Comparison of ENCODE assay signal across 27 mouse cellular contexts in genomic region chr6:93923351-93923750, GRCm38 (mm10).
DNase-seq lines count a peak whose midpoint lies in the region; ATAC-seq and TF ChIP-seq lines count a peak whose summit lies in the region.
"Had no signal": no experiment of that assay in that cellular context is flagged by ENCODE, and none has a peak within 500 bp of the region (broad histone marks: within the 10 kb centered on the region; RNA-seq: fewer than 3 reads in every experiment).

No protein-coding gene starts in this region.

- DNase-seq in embryo, embryonic 10.5 days (ENCODE audit: low spot score): peak; percentile 5
- no peak for DNase-seq in embryo, embryonic 10 days (ENCODE audit: low spot score)
- DNase-seq in hindbrain, postnatal 0 days (ENCODE audit: low spot score): no peak
- peak; percentile 20 for DNase-seq in Muller cell, postnatal 12 days (ENCODE audit: inconsistent ontology term)
- peak; percentile 15 for DNase-seq in midbrain, embryonic 14.5 days
- no peak for DNase-seq in frontal cortex, postnatal 36 days (ENCODE audit: low spot score in 2 of 2)
- DNase-seq: adrenal gland, adult 8-10 months; cerebellum, adult 18-20 months; cerebellum, postnatal 25 days; gastrocnemius, adult 2 months; heart, postnatal 4 days; kidney, adult 2 months; kidney, postnatal 10 days; lung, postnatal 36 days; thymus, postnatal 25 days had no signal

- TF ChIP-seq CTCF in hindbrain, postnatal 0 days (IDR thresholded peaks at IDR 0.05; ENCODE audit: low read depth): no peak

- H3K27me3 ChIP-seq in hindbrain, embryonic 13.5 days: no peaks in the 10 kb centered on the region
- no peaks in the 10 kb centered on the region for H3K27me3 ChIP-seq in hindbrain, postnatal 0 days (ENCODE audit: insufficient read depth, low read length)
- no peaks in the 10 kb centered on the region for H3K27me3 ChIP-seq in midbrain, embryonic 14.5 days (ENCODE audit: control insufficient read depth, insufficient read depth, low read length)
- H3K27me3 ChIP-seq: embryonic facial prominence, embryonic 15.5 days; heart, embryonic 15.5 days; limb, embryonic 15.5 days; liver, embryonic 15.5 days; lung, embryonic 15.5 days; megakaryocyte, embryonic 14.5 days; neural tube, embryonic 12.5 days; Patski had no signal

- no peak overlapping the region for H3K4me2 ChIP-seq in hindbrain, embryonic 13.5 days
- H3K4me2 ChIP-seq in hindbrain, postnatal 0 days (ENCODE audit: low read depth, low read length): no peak overlapping the region
- H3K4me2 ChIP-seq in midbrain, embryonic 14.5 days (ENCODE audit: low read length): no peak overlapping the region
- H3K4me2 ChIP-seq: embryonic facial prominence, embryonic 15.5 days; heart, embryonic 15.5 days; limb, embryonic 15.5 days; liver, embryonic 15.5 days; lung, embryonic 15.5 days; neural tube, embryonic 12.5 days had no signal

- H3K9me3 ChIP-seq in hindbrain, embryonic 13.5 days: no peaks in the 10 kb centered on the region
- no peaks in the 10 kb centered on the region for H3K9me3 ChIP-seq in hindbrain, postnatal 0 days (ENCODE audit: low read length)
- H3K9me3 ChIP-seq in midbrain, embryonic 14.5 days (ENCODE audit: control insufficient read depth, low read length): no peaks in the 10 kb centered on the region
- H3K9me3 ChIP-seq: embryonic facial prominence, embryonic 15.5 days; heart, embryonic 15.5 days; limb, embryonic 15.5 days; liver, embryonic 15.5 days; lung, embryonic 15.5 days; neural tube, embryonic 12.5 days had no signal

- H3K36me3 ChIP-seq in hindbrain, embryonic 13.5 days: no peaks in the 10 kb centered on the region
- no peaks in the 10 kb centered on the region for H3K36me3 ChIP-seq in hindbrain, postnatal 0 days (ENCODE audit: insufficient read depth, low read length)
- H3K36me3 ChIP-seq in midbrain, embryonic 14.5 days (ENCODE audit: control insufficient read depth, insufficient read depth, low read length): no peaks in the 10 kb centered on the region
- H3K36me3 ChIP-seq: embryonic facial prominence, embryonic 15.5 days; heart, embryonic 15.5 days; limb, embryonic 15.5 days; liver, embryonic 15.5 days; lung, embryonic 15.5 days; neural tube, embryonic 12.5 days had no signal

- 0 out of 2 replicates have a peak overlapping the region, but pooled peaks have one; percentile 13 for H3K27ac ChIP-seq in hindbrain, embryonic 13.5 days
- H3K27ac ChIP-seq in hindbrain, postnatal 0 days: no peak overlapping the region
- 0 out of 2 replicates have a peak overlapping the region, but pooled peaks have one; percentile 50 for H3K27ac ChIP-seq in midbrain, embryonic 14.5 days (replicated peaks; ENCODE audit: low read depth, low read length)
- H3K27ac ChIP-seq: embryonic facial prominence, embryonic 15.5 days; gastrocnemius, adult 2 months; heart, embryonic 15.5 days; left cerebral cortex, adult 2 months; limb, embryonic 15.5 days; liver, embryonic 15.5 days; lung, embryonic 15.5 days; neural tube, embryonic 12.5 days had no signal

- peaks cover 7% of the 10 kb centered on the region for H3K4me1 ChIP-seq in hindbrain, embryonic 13.5 days (replicated peaks)
- no peaks in the 10 kb centered on the region for H3K4me1 ChIP-seq in hindbrain, postnatal 0 days (ENCODE audit: insufficient read depth, low read length)
- no peaks in the 10 kb centered on the region; the same call in 1 of the 2 replicates for H3K4me1 ChIP-seq in midbrain, embryonic 14.5 days (ENCODE audit: control insufficient read depth, insufficient read depth, low read length)
- H3K4me1 ChIP-seq: liver, embryonic 15.5 days; lung, embryonic 15.5 days; megakaryocyte, embryonic 14.5 days had no signal

- H3K4me3 ChIP-seq in hindbrain, embryonic 13.5 days: no peak overlapping the region
- no peak overlapping the region for H3K4me3 ChIP-seq in hindbrain, postnatal 0 days (ENCODE audit: low read length)
- no peak overlapping the region for H3K4me3 ChIP-seq in midbrain, embryonic 14.5 days (replicated peaks; ENCODE audit: low read depth, low read length)
- H3K4me3 ChIP-seq: embryonic facial prominence, embryonic 15.5 days; gastrocnemius, adult 2 months; heart, embryonic 15.5 days; left cerebral cortex, adult 2 months; limb, embryonic 15.5 days; liver, embryonic 15.5 days; lung, embryonic 15.5 days; megakaryocyte, embryonic 14.5 days; neural tube, embryonic 12.5 days had no signal

- H3K9ac ChIP-seq in hindbrain, embryonic 13.5 days: no peak overlapping the region
- H3K9ac ChIP-seq in hindbrain, postnatal 0 days (replicated peaks; ENCODE audit: low read length): no peak overlapping the region
- H3K9ac ChIP-seq in midbrain, embryonic 14.5 days (replicated peaks; ENCODE audit: low read length): no peak overlapping the region
- H3K9ac ChIP-seq: embryonic facial prominence, embryonic 15.5 days; heart, embryonic 15.5 days; limb, embryonic 15.5 days; liver, embryonic 15.5 days; lung, embryonic 15.5 days; neural tube, embryonic 12.5 days had no signal

- ATAC-seq in hindbrain, embryonic 13.5 days (ENCODE audit: low FRiP score): no peak
- no peak for ATAC-seq in hindbrain, postnatal 0 days
- no peak for ATAC-seq in midbrain, embryonic 14.5 days (ENCODE audit: low FRiP score, low TSS enrichment)
- ATAC-seq: activated CD4-positive, CD25-positive, alpha-beta regulatory T cell, adult 4 months; inflammation-experienced regulatory T-cells, adult 6 months had no signal

- 33% methylated on average over 5 of the region's 5 CpGs for WGBS in hindbrain, embryonic 13.5 days
- WGBS in hindbrain, postnatal 0 days: 51% methylated on average over 5 of the region's 5 CpGs
- WGBS in midbrain, embryonic 14.5 days: 26% methylated on average over 5 of the region's 5 CpGs

Comparison
In these comparisons a context has a peak if more than half of its experiments do, and no peak if none do; other contexts are left out.
1. DNase-seq: peak in embryo, embryonic 10.5 days (single experiment), Muller cell, postnatal 12 days (single experiment) and midbrain, embryonic 14.5 days (single experiment); none in embryo, embryonic 10 days (single experiment), hindbrain, postnatal 0 days (single experiment) and frontal cortex, postnatal 36 days (0 of 2).